Mouse (Mus musculus): ENCODE data around the gene Adh5.
A peak's percentile ranks its signal among the peaks of the same experiment; 100 is the strongest.
"Not testable (repeated sequence)": the region's sequence is repeated elsewhere in the genome, so short reads cannot be mapped to it uniquely, and the experiment has no call there.

The Adh5 gene

DNA sequence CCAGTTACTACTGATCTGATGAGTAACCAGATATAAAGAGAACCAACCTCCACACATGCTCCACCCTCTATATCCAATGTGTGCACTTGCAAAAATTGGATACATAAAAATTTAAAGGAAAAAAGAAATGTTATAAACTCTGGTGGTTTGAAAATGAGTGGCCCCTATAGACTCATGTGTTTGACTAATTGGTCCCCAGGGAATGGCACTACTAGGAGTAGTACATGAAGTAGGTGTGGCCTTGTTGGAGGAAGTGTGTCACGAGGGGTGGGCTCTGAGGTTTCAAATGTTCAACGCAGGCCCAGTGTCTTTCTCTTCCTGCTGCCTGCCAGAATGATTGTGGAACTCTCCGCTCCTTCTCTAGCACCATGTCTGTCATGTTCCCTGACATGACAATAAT is 18.9 kb downstream of the Adh5 start:
- no peak for DNase-seq

DNA sequence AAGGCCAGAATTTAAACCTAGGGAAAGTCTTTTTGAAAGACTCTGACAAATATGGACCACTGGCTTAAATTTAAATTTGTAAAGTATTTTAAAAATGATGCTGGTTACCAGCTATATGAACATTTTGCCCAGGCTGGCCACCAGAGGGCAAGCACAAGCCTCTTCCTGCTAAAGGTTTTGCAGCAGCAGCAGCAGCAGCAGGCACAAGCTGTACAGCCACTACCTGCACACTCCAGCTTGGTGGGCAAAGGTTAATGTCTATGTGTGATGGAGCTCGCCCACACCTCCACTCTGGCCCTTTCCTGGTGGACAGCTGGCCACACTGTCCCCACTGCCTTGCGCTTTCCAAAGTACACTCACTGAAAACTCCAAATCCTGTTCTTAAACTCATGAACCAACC is 20.2 kb downstream of the Adh5 start:
- peak; percentile 61 for DNase-seq

DNA sequence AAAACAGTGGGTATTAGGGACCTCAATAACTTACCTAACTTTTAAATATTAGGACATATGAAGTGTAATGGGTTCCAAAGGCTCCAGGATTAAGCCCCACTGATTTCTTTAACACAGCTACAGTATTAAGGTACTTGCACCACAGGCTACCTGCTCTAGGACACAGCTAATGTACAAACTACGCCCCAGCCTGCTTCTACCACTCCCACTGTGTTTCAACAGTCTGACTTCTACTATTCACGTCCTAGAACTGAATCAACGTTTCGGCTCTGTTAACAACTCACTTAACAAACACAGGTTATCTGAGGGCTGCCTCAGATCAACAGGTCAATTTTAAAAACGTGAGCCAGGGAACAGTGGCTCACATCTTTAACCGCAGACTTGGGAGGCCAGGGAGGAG is 20.9 kb downstream of the Adh5 start:
- no peak for DNase-seq

DNA sequence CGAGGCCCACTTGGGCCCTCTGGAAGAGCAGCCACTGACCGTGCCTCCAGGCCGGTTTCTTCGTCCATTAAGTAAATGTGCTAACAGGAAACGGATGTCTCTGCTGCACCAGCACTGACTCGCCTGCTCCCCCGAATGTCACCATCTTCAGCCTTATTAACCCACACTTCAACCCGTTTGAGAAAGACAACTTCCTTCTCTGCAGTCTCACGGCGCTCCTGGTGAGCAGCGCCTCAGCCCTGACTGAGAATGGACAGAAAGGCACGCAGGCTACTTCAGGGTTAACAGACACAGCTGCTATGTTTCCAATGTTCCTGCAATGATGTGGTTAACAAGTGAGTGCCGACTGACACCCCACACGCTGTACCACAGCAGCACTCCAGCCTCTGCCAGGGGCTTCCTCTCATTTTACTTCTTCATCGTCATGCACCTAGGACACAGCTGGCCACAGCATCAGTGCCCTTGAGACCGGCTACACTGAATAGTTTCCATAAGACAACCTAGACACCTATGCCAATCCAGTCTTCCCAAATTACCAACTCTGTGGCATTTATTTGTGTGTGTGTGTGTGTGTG is 21.8 kb downstream of the Adh5 start:
- no peak for DNase-seq

DNA sequence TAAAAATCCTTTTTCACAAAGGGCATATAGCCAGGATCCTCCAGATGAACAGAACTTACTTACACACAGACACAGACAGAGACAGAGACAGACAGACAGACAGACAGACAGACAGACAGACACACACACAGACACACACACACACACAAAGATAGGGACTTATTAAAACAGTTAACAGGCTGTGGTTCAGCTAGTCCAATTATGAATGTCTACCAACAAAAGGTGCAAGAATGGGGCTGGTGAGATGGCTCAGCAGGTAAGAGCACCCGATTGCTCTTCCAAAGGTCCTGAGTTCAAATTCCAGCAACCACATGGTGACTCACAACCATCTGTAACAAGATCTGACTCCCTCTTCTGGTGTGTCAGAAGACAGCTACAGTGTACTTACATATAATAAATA is 23.8 kb downstream of the Adh5 start:
- DNase-seq = not testable (repeated sequence)

DNA sequence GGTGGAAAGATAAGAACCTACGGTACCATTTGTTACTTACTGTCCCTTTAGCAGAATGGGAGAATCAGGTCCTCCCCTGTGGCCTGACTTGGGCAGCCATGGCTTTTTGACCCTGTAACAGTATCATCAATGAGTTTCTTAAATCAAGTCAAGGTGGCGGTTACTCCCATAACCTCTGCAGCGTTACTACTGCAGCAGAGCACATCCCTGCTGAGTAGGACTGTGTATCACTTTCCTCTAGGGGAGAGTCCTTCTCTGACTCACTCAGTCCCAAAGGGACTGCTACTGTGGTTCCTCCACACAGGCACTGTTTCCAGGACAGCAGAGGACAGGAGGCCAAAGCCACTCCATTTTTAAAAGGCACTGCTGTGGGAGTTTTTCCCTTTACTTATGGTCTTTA is 28.2 kb downstream of the Adh5 start:
- DNase-seq = no peak

DNA sequence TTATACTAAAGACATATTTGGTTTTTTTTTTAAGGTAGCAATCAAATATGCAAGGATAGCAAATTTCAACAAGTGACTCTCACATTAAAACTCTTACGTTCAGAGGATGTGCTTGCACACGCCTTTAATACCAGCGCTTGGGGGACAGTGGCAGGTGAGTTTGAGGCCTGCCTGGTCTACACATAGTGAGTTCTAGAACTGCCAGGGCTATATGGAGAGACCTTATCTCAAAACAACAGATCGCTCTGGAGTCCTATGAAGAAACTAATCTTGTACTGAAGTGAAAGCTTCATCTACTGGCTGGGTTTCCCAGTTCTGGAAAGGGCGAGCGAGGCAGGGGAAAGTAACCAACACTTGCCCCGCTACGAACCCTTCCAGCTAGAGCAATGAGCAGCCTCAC is 36.6 kb downstream of the Adh5 start:
- no peak for DNase-seq

DNA sequence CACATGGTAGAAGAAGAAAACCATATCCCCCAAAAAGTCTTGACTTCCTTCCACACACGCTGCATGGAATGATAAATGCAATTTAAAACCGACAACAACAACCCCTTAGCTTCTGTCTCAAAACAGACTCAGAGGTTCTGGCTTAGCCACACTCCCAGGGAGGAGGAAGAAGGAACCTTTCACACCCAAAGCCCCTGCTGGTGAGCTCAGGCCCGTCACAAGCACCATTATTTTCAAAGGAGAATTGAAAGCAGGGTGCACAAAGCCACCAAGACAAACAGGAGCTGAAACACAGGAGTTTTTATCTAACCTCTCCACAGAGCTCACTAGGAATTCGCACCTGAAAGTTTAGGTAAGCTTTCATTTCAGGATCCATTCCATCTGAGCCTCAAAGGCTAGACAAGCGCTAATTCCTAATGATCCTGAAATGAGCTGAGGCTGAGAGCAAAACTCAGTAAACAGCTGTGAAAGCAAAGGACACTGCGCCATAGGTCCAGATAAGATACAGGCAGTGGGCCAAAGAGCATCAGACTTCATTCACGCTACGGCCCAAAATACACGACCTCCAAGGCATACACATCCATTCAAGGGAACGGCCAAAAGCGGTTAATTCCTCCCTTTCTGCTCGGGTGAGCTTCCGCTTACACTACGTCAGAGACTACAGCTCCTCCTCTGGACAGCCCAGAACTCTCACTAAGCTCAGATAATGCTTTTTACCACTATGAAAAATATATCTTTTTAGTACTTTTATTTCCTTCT is 38.8 kb downstream of the Adh5 start:
- no peak for DNase-seq

DNA sequence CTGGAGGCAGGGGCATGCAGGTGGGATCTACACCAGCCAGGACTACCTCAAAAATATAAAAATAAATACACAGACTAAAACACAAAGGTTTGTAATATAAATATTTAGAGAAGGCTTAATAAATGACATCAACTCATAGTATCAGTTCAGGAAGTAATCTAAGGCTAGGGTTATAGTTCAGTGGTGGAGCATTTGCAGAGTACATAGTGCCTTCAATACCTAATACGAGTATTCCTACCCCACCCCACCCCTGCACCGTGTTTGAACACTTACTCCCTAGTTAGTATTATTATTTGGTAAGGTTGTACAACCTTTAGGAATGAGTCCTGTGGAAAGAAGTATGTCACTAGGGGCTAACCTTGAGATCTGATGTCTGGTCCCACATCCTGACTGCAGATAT is 40.3 kb downstream of the Adh5 start:
- no peak for DNase-seq

DNA sequence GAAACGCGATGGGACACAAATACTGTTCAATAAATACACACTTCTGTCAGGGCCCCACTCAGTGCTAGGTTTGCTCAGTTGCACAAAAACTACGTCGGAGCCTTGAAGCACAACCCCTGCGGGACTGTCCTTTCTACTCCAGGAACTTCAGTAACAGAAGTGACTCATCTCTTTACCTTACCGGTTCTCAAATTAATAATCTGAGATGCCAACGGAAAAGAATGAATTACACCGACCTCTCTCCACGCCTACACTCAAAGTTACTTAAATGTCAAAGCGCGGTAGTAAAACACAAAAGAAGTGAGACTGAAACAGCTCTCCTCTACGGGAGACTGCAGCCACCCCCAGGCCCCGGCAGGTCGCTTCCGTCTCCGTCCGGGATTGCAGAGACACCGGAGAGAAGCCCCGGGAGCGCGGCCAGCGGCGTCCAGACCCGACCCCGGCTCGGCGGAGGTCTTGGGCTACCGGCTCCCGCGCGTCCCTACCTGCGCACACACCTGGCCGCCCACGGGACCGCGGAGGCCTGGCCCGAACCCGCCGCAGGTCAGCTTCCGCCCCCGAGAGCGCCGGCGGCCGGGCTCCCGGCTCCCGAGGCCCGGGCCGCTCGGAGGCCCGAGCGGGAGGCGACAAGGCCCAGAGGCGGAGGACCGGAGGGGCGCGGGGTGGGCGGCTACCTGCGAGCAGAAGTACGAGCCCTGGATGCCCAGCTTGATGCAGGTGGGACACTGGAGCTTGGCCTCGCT is 45.9 kb downstream of the Adh5 start:
- DNase-seq = no peak

DNA sequence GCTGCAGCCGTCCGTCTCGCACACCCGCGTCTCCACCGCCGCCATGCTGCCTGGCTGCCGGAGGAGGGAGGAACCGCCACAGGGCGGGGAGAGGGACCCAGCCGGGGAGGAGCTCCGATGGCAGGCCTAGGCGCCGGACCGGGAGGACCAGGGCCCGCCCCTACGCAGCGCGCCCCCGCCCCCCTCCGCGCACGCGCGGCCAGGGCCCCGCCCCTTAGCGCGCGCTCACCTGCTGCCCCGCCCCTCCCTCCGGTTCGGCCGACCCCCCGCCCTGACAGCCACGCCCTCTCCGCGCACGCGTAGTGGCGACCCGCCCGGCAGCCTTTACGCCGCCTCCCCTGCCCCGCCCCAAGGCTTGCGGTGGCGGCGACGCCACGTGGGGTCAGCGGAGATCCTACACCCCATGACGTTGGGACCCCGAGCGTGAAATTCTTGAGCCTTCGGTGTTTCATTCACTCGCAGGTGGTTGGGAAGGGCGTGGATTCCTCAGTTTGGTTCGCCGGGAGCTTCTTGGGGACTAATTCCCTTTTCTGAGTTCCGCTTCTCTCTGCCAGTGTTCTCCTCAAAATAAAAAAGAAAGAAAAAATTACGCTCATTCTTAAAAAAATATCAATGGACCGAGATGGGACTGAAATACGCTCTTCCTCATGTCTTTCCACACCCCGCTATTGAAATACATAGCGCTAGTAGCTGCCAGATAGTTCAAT is 46.6 kb downstream of the Adh5 start, which contains the start of gene Metap1:
Gene Metap1 (minus strand): TSS at position 189 of the 707 bp plus-strand sequence.
- peak; percentile 96 for DNase-seq

DNA sequence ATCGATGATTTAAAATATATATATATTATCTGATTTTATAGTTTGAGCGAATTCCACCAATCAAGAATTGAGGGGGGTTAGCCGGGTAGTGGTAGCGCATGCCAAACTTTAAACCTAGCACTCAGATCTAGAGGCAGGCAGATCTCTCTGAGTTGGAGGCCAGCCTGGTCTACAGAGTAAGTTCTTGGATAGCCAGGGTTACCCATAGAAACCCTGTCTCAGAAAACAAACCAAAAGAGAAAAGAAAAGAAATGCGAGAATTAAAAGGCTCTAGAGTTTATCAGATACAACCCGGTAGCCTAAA is 47.1 kb downstream of the Adh5 start:
- DNase-seq = no peak

DNA sequence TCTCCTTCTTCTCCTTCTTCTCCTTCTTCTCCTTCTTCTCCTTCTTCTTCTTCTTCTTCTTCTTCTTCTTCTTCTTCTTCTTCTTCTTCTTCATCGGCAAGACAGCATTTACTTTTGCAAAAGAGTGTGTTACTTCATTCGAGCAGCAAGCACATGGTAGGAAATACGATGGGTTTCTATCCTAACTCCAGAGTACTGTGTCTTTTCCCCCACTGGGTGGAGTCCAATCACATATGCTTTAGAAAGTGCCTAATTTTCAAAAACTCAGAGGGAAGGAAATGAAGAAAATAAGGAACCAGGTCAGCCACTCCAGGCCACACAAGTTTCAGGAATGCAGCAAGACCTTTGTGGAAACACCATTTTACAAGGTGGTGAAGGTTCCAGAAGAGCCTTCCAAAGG is 50.8 kb downstream of the Adh5 start:
- DNase-seq = no peak

DNA sequence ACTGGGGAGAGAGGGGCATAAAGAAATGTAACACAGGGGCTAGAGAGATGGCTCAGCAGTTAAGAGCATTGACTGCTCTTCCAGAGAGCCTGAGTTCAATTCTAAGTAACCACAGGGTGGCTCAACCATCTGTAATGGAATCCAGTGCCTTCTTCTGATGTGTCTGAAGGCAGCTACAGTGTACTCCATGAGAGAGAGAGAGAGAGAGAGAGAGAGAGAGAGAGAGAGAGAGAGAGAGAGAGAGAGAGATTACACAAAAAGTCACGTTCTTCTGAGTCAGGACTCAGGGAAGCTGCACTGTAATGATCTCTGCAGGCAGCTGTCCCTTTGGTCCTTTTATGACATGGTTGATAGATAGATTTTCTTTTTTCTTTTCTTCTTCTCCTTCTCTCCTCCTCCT is 51.7 kb downstream of the Adh5 start:
- DNase-seq = no peak

DNA sequence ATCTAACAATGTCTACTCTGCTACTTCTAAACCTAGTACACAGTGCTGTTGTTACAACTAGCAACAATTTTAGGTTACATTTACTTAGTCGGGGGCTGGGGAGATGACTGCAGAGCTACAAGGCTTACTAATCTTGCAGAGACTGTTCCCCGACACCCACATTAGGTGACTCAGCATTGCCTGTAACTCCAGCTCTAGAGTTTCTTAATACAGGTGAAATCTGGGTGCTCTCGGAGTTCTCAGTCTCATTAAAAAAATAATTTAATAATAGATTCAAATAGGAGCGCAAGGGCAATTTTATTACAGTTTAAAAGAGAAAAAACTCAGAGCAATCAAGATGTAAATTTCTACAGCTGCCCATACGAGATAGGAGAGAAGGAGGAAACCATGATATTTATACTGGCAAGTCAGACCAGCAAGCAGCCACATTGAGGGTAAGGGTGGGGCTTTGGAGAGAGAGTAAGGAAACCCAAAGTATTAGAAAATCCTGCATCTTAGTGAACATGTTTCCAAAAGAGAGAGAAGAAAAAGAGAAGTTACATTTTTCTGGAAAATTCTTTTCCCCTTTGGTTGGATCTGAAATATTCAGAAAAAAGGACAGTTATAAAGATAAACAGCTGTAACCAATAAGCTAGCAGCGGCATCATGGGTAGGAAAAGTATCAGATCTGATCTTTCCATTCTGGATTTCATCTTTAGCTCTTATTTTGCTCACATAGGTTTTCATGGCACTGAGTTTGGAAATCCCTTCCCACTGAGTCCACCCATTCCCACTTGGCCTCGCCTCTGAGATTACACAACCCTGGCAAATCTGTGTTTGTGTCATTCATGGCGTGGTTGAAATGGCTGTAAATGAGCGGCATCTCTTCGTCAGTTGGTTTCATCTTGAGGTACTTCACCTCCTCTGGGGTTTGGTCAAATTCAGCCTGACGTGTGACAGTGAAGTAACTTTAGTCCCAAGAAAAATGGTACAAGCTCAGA is 52.6 kb downstream of the Adh5 start:
- no peak for DNase-seq

DNA sequence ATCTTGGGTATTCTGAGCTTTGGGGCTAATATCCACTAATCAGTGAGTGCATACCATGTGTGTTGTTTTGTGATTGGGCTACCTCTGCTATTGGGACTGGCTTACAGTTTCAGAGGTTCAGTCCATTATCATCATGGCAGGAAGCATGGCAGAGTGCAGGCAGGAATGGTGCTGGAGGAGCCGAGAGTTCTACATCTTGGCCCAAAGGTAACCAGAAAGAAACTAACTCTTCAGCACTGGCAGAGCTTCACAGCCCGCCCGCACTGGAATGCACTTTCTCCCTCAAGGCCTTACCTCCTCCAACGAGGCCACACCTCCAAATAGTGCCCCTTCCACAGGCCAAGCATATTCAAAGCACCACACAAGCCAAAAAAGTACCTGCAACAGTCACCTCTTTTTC is 55.8 kb downstream of the Adh5 start:
- DNase-seq = no peak

DNA sequence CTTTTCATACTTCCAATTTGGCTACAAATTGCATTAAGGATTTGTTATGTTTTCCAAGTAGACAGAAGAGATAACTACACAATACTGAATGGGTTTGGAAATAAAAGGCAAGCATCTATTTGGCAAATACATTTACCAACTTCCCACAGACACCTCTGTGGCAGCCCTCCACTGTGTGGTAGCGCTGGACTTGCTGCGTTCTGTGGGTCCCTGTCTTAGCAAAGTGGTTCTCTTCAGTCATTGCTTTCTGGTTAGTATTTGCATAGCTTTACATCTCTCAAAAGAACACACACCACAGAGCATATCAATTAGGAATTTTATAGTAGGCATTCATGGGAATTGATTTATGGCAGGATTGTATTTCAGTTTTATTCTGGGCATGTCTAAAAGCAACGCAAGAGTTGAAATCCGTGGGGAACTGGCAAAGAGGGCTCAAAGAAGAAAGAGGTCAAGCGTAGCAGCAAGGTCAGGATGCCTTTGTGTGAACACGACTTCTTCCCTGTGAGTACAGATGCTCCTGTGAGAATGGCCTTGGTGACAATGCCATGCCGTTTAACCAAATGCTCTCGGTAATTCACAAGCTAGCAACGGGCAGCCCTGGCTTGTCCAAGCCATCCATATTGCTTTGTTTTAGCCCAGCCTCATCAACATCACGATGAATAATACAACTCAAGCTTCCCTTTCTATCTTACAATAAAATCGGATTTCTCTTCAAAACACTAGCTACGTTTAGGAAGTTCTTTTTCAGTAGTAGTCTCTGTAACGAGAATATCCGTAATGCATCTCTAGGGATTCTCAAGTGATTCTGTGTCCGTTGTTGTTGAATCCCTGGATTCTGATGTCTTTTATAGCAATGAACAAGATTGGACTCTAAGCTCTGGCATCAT is 57.2 kb downstream of the Adh5 start:
- peak; percentile 81 for DNase-seq

DNA sequence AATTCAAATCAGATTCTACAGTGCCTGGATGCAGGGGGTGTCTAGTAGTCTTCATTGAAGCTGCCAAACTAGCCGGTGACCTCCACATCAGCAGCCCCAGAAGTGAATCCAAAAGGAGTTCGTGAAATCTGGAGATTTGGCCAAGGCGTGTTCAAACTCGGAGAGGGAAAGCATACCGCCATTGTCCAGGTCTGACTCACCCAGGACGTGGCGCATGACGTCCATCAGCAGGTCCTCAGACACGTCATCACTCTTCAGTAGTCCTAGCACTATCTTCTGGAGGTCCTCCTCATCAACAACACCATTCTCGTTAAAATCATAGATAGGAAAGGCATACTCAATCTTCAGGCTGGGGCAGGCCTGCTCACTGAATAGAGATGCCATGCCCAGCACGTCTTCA is 60.9 kb downstream of the Adh5 start:
- DNase-seq = no peak

Measured in embryo, embryonic 11 days (tissue).